Mouse (Mus musculus) heart, adult 8-10 months (tissue): Measurements from ENCODE around the gene Hspa2. TPM values are rescaled to one million over a fixed set of nuclear protein-coding genes. Genes with fewer than 3 reads are reported as not detected.

Experiments
- DNase-seq: peaks from one replicate; pipeline ENCODE4 v3.0.0; 2022; ENCODE audit warnings: low spot score
- total RNA-seq, 4 experiments: library from RNA; stranded (reverse); gene quantifications; 2 replicates each; pipeline ENCODE4 v1.2.4; 2022

The Hspa2 gene
- 1 to 10 TPM; 4.1 to 7.7 (median 5.8) TPM for total RNA-seq

GRCm38 (mm10) chr12:76403886-76404537, at the start of gene Hspa2:
Hspa2 (plus strand) TSS chr12:76404176.
- peak; percentile 100 for DNase-seq

- DNase-seq, result no peak
These were observed 43.1 kb upstream of the Hspa2 start for GRCm38 (mm10) chr12:76360868-76361267.

GRCm38 (mm10) chr12:76361405-76362302, 42.3 kb upstream of the Hspa2 start:
- no peak for DNase-seq

- no peak for DNase-seq
These were observed 41.7 kb upstream of the Hspa2 start for GRCm38 (mm10) chr12:76362303-76362676.

- DNase-seq, result no peak
These were observed 37.7 kb upstream of the Hspa2 start for GRCm38 (mm10) chr12:76366276-76366675.

- no peak for DNase-seq
These were observed 36.6 kb upstream of the Hspa2 start for GRCm38 (mm10) chr12:76367096-76367995.

GRCm38 (mm10) chr12:76368201-76368789, 35.7 kb upstream of the Hspa2 start:
- no peak for DNase-seq

- no peak for DNase-seq
These were observed 35.2 kb upstream of the Hspa2 start for GRCm38 (mm10) chr12:76368790-76369205.

- peak; percentile 61 for DNase-seq
These were observed 34.6 kb upstream of the Hspa2 start, which contains the start of gene Zbtb25 for GRCm38 (mm10) chr12:76369206-76369977. Zbtb25 (minus strand) TSS chr12:76369602.

- DNase-seq, result peak; percentile 66
These were observed 33.8 kb upstream of the Hspa2 start, which contains the start of gene Zbtb1 for GRCm38 (mm10) chr12:76369978-76370830. Zbtb1 (plus strand) TSS chr12:76370266.

- DNase-seq, result peak; percentile 63
These were observed 33.0 kb upstream of the Hspa2 start for GRCm38 (mm10) chr12:76370831-76371571.

- no peak for DNase-seq
These were observed 31.9 kb upstream of the Hspa2 start for GRCm38 (mm10) chr12:76372046-76372445.

GRCm38 (mm10) chr12:76372881-76373818, 30.8 kb upstream of the Hspa2 start:
- no peak for DNase-seq

- DNase-seq, result no peak
These were observed 30.0 kb upstream of the Hspa2 start for GRCm38 (mm10) chr12:76373991-76374390.

- no peak for DNase-seq
These were observed 29.1 kb upstream of the Hspa2 start for GRCm38 (mm10) chr12:76374911-76375310.

GRCm38 (mm10) chr12:76375506-76375905, 28.5 kb upstream of the Hspa2 start:
- DNase-seq, result no peak

GRCm38 (mm10) chr12:76376649-76377048, 27.3 kb upstream of the Hspa2 start:
- DNase-seq, result no peak

- DNase-seq, result no peak
These were observed 26.9 kb upstream of the Hspa2 start for GRCm38 (mm10) chr12:76377059-76377458.
